Mouse (Mus musculus) WW6 (cell line): ENCODE measurements around the gene Efcab6.
A peak's percentile ranks its signal among the peaks of the same experiment; 100 is the strongest.

Source experiments
- DNase-seq: peaks from one replicate; pipeline ENCODE4 v3.0.0-alpha.2; 2013; ENCODE audit warnings: low read depth, low spot score

The Efcab6 gene

DNA sequence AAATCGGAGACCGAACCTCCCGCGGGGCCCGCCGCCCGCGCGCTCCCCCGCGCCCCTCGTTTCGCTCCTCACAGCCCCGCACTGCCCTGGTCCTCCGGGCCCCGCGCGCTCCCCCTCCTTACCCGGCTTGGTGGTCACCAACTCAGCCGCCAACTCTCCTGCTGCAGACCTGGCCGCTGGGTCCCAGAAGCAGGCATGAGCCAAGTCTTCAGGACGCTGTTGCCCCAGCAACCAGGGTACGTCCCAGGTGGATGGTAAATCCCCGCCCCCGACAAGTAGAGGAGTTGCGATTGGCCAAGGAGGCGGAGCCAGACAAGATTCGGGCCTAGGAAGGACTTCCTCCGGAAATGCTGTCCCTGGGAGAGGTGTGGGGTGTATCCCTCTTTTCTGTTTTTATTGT is at the start of gene Efcab6:
Efcab6 (minus strand) TSS at position 240 of the 400 bp plus-strand sequence.
- DNase-seq, result peak; percentile 73

DNA sequence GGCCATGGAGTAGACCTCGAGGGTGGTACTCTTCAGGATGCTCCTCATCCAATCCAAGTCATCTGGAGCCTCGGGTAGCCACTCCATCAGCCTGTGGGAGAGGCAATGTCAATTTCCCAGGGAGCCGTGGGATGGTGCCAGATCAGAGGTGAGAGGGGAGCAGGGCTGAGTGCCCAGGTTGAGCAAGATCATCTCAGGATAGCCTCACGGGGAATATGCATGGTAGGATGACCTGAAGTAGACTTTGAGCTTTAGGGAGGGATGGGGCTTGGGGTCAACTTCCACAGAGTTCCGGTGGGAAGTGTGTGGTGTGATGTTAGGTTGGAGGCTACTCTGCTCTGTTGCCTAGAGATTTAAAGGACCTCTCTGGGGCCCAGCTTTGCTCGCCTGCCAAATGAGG is 48.7 kb upstream of the Efcab6 start:
- no peak for DNase-seq

DNA sequence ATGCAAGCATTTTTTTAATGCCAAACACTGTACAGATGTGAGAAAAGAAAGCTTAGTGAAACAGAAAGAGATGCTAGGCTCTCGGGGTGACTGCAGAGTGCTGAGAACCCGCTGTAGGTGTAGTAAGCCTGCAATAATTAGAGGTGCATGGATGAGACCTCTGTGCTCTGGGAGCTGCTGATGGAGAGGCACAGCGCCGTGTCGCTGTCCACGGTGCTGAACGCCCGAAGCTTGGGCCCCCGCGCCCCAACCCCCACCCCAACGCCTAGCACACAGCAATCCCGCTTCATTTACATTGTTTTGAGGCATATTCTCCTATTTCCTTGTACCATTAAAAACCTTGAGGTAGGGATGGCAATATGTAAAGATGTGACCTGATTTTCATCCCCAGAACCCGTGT is 43.7 kb upstream of the Efcab6 start:
- no peak for DNase-seq

DNA sequence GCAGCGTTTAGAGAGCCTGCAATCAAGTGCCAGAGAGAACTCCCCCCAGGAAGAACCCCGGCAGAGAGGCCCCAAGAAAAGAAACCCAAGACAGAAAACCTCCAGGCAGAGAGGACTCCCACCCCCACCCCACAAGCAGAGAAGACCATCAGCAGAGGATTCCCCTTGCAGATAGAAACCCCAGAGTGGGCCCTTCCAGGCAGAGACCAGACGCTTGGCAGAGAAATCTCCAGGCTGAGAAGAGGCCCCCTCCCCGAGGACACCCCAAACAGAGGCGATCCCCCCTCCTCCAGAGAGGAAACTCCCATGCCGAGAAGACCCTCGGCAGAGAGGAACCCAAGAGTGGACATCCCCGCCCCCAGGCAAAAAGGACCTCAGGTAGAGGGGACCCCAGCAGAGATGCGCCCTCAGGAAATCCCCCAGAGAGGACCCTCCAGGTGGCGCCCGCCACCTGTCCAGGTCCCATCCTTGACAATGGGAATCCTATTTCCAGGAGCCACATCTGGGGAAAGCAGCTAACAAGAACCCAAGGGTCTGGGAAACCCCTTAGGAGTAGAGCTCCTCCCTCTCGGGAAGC is 40.8 kb upstream of the Efcab6 start:
- no peak for DNase-seq

DNA sequence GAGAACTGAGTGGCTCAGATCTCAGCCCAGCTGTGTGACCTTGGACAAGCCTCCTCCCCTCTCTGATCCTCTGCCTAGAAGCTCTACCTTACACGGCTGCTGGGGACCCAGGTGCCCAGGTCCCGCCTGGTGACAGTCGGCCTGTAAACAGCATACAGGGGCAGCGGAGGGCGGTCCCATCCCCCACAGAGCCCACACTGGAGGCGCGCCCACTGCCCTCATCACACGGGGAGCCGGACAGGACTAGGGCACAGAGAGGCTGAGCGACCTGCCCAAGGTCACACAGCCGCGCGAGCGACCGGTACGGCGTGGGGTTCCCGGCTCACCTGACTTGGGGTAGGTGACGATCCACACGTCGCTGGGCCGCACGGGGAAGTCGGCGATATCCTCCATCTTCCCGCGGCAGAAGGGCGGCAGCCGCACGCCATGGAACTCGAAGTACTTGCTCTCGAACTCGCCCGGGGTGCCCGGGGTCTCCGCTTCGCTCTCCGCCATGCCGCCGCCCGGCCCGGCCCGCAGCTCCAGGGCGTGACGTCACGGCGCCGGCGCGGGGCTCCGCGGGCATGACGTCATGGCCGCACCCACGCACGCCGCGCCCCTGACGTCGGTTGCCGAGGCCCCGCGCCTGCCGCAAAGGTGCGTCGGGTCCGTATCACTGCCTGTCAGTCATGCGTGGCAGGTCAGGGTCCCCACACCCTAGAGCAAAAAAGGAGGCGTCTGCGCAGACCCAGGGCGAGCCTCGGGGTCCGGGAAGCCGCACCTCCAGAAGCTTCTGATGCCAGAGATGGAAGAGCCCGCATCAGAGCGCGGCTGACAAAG is 40.1 kb upstream of the Efcab6 start, which contains the start of gene Sult4a1:
Sult4a1 (minus strand) TSS at position 650 of the 819 bp plus-strand sequence.
- no peak for DNase-seq

DNA sequence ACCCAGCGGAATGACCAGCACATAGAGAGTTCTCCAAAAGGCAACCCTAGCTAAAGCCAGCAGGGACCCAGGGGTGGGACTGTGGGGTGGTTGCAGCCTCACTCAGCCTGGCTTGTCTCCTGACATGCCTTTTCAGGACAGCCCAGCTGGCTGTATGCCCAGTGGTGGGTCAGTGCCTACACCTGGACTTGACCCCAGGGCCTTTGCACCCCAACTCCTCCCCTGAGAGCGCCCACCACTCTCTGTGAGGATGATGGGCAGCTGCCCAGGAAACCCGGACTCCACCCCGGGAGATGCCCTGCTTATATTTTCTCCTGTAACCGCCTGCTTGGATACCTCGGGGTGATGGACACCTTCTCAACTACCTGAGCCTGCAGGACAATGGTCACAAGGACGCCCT is 39.4 kb upstream of the Efcab6 start:
- DNase-seq, result no peak

DNA sequence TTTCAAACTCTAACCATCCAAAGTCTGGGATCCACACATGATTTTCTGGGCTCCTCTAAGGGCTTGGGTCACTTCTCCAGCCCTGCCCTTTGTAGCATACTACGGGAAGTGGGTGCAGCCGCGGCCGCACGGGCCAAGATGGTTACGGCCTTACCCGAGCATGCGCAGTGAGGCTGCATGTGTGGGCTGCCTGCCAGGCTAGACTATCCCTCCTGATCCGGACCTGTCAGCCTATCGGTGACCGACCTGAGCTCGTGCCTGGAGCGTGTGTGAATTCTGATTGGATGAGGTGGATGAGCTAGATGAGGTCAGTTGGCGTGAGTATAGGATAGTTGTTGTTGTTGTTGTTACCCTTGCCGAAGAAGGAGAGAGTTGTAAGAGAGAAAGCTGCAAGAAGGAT is 32.4 kb upstream of the Efcab6 start:
- peak; percentile 52 for DNase-seq

DNA sequence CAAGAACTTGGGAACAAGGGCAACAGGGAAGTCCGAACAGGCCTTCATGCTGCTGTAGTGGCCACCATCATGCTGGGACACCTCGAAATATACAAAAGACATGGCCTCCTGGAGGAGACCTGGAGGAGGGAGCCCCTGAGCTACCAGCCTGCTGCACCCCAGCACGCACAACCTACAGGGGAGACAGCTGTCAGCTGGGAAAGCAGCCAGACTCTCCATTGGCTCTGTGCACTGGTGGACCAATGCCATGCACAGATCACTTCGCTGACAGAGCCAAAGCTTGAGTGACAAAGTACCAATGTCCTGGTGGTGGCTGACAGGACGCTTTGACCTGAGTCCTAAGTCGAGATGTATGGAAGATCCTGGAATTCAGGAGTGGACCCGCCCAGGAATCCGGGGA is 30.9 kb upstream of the Efcab6 start:
- no peak for DNase-seq

DNA sequence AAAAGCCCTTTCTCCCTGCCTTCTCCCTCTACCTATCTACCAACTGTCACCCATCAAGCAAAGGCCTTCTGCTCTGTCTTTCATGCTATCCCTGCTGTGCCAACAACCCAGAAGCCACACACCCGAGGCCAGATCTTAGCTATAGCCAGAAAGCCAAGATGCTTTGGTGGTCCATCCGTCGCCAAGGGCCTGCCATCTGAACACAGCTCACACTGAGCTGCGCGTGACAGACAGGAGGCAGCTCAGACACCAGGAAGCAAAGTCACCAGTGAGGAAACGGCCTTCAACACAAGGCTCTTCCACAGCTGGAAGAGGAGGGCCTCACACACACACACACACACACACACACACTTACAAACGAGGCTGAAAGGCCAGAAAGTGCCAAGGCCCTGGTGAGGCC is 29.7 kb upstream of the Efcab6 start:
- DNase-seq, result no peak

DNA sequence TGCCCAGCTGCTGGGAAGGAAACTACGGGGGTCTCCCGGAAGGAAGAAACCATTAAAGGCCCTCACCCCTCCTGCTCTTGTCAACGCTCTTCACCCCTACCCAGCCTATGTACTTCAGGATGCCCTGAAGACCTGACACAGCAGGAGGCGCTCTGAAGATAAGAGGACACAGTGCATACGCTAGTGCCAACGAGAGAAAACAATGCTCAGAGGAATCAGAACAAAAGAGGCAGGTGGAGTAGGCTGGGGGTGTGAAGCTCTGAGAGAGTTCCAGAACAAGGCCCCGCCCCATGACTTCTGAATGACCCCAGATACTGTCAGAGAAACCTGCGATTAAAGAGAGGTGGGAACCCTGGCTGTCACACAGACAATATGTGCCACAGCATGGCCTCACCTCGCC is 21.6 kb upstream of the Efcab6 start:
- DNase-seq, result peak; percentile 46

DNA sequence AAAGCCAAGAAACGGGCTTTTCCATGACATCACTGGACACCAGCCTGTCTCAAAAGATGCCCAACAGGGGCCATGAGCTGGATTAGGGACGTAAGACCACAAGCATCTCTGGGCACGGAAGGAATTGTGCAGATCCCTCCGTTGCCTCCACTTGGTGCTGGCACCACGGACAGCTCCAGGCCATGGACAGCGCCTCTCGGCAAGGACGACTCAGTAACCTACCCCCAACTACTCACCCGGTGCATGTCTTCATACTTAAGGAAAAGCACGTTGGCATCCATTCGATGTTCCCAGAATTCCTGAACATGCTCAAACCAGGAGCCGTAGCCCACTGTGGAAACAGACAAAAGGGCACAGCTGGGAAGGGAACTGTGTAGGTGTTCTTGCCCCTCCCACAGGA is 21.2 kb upstream of the Efcab6 start:
- DNase-seq, result no peak

DNA sequence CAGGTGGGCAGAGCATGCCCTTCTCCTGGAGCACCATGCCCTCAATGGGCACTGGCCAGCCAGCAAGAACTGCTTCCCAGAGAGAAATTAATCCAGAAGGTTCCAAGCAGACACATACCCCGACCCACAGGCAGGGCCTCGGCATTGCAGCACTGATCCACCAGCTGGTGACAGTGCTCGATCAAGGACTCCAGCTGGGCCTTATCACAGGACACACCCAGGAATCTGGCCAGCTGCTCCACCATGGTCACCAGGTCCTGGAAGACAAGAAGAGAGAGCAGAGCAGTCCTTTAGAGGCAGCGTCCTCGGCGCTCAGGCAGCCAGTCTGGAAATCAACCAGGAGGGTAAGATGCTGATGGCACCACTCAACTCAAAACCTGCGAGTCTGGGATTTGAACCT is 14.9 kb upstream of the Efcab6 start:
- DNase-seq, result no peak

DNA sequence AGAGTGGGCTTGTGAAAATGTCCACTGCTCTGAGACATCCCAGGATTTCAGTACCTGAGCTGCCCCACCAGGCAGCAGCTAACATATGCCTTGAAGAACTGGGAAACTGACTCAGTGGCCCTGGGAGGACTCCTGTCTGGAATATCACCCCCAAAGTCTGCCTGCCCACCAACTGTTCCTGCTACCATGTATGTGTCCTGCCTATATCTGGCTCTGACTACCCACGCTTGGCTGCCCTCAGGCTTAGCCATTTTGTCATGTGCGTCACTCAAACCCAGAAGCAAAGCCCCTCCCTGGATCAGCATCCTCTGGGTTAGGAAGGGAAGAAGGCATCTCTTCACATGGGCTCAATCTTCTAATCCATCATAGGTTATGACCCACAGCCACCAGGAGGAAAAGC is 14.3 kb upstream of the Efcab6 start:
- DNase-seq, result no peak

DNA sequence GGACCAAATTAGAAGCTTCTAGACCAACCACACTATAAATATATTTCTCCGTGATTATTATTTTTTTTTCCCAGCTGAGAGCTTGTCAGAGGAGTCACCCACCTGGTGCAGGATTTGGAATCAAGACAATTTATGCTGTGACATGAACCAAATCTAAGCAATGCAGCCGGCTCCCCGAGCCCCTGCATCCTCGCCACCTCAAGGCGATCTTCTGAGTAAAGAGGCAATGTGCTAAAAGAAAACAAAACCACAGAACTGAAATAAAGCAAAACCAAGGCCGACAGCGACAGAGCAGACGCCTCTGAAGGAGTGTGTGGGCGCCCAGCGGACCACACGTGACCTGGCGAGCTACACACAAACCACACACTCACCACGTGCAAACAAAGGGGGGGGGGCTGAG is 13.5 kb upstream of the Efcab6 start:
- DNase-seq, result no peak

DNA sequence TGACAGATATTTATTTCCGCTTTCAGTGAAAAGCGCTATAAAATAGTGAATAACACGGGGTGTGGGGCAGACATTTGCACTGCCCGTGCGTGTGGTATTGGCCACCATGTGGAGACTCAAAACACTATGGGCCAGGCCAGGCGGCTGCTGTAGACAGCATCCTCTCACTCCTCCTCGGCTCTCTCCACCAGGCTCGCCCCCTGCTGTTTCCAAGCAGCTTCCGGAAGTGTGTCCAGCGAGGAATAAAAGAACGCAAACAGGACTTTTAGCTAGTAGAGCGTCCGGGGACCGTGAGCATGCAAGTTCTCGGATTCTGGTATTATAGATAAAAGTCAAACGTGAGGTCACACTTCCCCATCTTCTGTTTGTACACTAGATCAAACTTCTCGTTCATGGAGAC is 12.0 kb upstream of the Efcab6 start:
- DNase-seq, result no peak

DNA sequence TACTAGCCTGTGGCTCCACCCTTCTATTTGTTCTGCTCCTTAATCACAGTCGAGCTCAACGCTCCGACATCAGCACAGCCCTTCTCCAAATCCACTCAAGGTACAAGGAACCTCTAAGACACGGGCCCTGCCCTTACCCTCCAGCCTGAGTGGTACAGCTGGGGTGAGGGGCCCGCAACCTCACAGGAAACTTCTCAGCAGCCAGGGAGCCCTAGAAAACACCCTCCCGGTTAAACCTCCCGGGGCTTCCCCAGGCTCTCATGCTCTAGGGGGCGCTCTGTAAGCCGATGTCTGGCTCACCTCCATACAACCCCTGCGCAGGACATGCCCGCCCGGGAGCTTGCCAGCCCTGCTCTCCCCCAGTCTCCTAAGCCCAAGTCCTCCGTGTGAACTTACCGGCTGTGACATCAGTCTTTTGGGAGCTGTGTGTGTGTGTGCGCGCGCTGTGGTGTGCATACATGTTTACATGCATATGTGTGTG is 9.6 kb upstream of the Efcab6 start:
- no peak for DNase-seq

DNA sequence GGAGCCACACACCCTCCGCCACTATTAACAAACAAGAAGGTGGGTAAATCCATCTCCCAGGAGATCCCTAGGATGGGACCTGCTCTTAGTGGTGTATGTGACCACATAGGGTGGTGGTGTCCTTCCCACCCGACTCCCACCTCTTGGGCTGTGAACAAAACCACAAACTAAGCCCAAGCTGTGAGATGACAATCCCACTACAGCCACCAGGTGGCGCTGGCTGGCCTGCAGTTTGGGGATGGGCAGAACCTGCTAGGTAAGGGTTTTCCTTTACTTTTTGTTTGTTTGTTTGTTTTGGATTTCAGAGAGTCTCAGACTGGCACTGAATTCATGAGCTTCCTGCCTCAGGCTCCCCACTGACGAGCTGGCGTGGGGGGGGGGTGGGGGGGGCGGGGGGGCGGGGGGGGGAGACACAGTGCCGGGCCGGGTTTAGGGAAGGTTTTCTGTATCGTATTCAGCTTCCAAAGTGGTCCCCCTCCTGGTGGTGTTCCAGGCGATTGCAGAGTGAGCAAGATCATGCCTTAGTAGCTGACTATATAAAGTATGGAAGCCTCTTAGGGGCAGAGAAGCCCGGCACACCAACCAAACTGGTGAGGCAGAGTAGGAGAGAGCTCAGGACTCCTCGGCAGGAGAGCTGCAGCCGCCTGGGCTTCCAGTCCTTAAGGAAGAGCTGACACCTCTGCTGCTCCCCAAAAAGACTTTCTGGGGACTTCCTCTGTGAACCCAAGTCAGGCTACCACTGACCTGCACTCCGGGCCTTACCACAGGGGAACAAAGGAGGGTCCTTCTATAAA is 8.9 kb upstream of the Efcab6 start:
- peak; percentile 53 for DNase-seq

DNA sequence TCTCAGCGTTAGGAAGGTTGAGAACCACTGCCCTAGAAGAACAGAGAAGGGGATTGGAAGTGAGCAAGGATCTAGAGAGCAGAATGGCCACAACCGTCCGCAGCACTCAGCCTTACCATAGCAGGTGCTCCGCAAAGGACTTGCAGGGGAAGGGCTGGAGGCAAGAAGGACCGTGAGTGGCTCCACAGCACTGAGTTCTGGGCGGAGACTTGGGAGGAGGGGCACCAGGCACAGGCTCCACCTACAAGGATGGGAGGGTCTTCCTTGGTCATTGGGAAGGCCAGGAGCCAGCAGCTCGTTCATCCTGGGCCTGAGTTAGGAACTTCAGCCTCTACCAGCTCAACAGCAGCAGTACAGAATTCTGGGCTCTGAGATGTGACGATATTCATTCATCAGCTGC is 7.9 kb upstream of the Efcab6 start:
- peak; percentile 29 for DNase-seq

DNA sequence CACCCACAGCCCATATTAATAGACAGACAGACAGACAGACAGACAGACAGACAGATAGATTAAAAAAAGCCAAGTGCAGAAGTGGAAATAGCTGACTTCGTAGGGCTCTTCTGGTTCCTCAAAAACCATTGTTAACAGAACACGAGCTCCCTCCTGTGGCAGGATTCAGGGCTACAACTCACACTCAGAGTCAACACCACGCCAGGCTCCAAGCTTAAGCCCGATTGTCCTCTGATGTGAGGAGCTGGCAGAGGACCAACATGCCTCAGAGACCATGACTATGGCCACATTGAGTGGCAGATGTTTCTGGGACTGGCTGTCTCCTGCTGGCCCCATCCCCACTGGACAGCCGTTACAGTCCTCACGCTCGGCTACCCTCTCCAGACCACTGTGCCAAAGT is 7.0 kb upstream of the Efcab6 start:
- DNase-seq, result peak; percentile 34

DNA sequence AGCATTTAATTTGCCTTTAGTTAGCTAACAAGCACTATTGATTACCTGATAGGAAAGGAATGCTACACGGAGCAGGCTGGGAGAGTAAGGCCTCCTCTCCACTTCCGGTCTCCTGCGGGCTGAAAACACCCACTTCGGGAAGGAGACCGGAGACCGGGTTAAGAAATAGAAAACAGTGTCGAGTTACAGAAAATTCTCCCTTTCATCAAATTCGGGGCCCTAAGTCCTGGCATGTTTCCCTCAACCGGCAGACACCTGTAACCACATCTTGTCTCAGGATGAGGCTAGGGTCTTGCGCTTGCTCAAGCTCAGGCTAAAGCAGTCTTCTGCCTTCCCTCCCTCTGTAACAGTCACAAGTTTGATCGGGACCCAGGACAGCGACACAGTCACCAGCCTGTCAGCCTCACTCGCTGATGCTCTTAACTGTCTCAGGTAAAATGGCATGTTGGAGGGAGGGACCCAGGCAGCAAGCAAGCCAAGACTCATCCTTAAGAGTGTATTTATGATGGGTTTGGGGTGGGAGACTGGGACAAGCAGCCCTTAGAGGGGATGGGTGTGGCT is 5.0 kb upstream of the Efcab6 start:
- DNase-seq, result peak; percentile 33

DNA sequence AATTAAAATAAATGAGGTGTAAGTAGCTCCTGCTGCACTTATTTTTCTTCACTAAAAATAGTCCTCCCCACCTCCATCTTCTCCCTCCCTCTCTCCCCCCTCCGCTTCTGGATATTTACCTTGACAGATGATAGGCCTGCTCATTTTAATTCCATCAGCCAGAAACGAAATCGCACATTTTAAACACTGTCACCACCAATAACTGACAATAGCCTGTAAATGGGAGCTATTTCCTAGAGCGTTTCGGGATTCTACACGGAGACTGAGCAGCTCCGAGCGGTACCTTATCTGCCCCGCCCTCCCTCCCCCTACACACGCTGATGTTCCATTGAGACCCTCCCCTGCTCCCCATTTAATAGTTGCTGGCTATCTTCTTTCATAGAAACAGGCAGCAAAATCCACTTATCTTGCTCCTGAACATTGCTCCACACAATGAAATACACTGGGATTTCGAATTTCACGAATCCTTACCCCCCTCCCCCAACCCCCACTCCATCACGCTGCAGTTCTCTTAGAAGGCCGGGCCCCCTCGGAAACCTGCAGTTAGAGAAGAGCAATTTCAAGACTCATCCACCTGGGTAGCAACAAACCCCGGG is 4.4 kb upstream of the Efcab6 start:
- DNase-seq, result no peak

DNA sequence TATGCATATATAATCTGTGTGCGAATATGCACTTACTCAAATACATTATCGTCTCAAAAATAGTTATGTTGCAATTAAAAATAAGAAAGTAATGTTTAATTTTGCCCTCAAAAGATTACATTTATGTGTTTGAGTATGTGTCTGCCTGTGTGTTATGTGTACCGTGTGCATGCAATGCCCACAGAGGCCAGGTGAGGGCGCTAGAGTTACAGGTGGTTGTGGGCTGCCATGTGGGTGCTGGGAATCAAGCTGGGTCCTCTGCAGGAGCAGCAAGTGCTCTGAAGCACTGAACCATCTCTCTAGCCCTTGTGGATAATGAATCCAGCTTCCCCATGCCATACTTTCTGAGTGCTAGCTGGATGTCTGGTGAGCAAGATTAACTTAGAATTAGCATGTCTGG is 522 bp upstream of the Efcab6 start:
- DNase-seq, result no peak
